Mouse (Mus musculus) embryonic fibroblast, embryonic 13.5 days (primary cell): Measurements from ENCODE around the gene Galnt2.

Source experiments
- CTCF ChIP-seq: IDR thresholded peaks from 2 replicates; pipeline ENCODE4 v1.5.1; 2011; ENCODE audit warnings: mild to moderate bottlenecking, control low read depth, low read length, moderate library complexity, borderline replicate concordance; ENCODE audit not compliant: insufficient read depth
- POLR2A ChIP-seq: IDR thresholded peaks from 2 replicates; pipeline ENCODE4 v1.6.1; 2011; ENCODE audit warnings: low read depth, mild to moderate bottlenecking, control low read depth, low read length, moderate library complexity

GRCm38 (mm10) chr8:124240932-124241331 lies 9.7 kb downstream of the Galnt2 start:
- TF ChIP-seq CTCF (no peak), POLR2A (no peak)
